Mouse (Mus musculus) limb, embryonic 12.5 days (tissue): ENCODE measurements around the gene Gsg1l. TPM values are rescaled to one million over a fixed set of nuclear protein-coding genes. Genes with fewer than 3 reads are reported as not detected.
A peak's percentile ranks its signal among the peaks of the same experiment; 100 is the strongest.

Experiments used
- ATAC-seq: fragments of 200-750 bp; cut with Nextera tagmentation; 2 replicates; pipeline ENCODE4 v1.8.0; 2017; ENCODE audit warnings: low read depth, moderate TSS enrichment; ENCODE audit not compliant: insufficient number of reproducible peaks, insufficient read depth, low FRiP score, low TSS enrichment
- H3K27ac ChIP-seq: fragments of 300-500 bp; sonication (generic); 2 replicates; pipeline ENCODE4 v1.5.1; 2016; ENCODE audit warnings: mild to moderate bottlenecking, moderate library complexity
- H3K27me3 ChIP-seq: fragments of 300-500 bp; sonication (generic); 2 replicates; pipeline ENCODE4 v1.6.1; 2016; ENCODE audit warnings: mild to moderate bottlenecking, moderate library complexity
- H3K36me3 ChIP-seq: fragments of 300-500 bp; sonication (generic); 2 replicates; pipeline ENCODE4 v1.6.1; 2016; ENCODE audit warnings: mild to moderate bottlenecking, moderate library complexity
- H3K4me1 ChIP-seq: fragments of 300-500 bp; sonication (generic); replicated peaks from 2 replicates; pipeline ENCODE4 v1.6.1; 2016
- H3K4me2 ChIP-seq: fragments of 300-500 bp; sonication (generic); 2 replicates; pipeline ENCODE4 v1.6.1; 2016; ENCODE audit warnings: mild to moderate bottlenecking, moderate library complexity
- H3K4me3 ChIP-seq: fragments of 300-500 bp; sonication (generic); replicated peaks from 2 replicates; pipeline ENCODE4 v1.5.1; 2016; ENCODE audit warnings: mild to moderate bottlenecking
- H3K9ac ChIP-seq: fragments of 300-500 bp; sonication (generic); replicated peaks from 2 replicates; pipeline ENCODE4 v1.6.1; 2016; ENCODE audit warnings: mild to moderate bottlenecking, moderate library complexity
- H3K9me3 ChIP-seq: fragments of 300-500 bp; sonication (generic); 2 replicates; pipeline ENCODE4 v1.6.1; 2016; ENCODE audit warnings: mild to moderate bottlenecking, moderate library complexity
- WGBS: fragments of 180-500 bp; shearing (Covaris S2); methylation state at CpG from one replicate; pipeline ENCODE4 v1.1.7; 2016; 5-methylcytosine and 5-hydroxymethylcytosine counted together
- polyA plus RNA-seq: library from polyadenylated mRNA; unstranded; fragments of >200 nt; fragmentation: Nextera tagmentation; extraction: Ambion mirVana; gene quantifications from 2 replicates; pipeline ENCODE4 v1.2.1, GENCODE M21; 2016

Gene Gsg1l
- polyA plus RNA-seq, 1 experiment from 2014 or later = 0.83 TPM

GRCm38 (mm10) chr7:125959294-125960048 is 122.7 kb downstream of the Gsg1l start:
- Histone ChIP-seq H3K27me3 (0 out of 2 replicates have a peak, but pooled peaks cover 3% of the 10 kb centered on the region), H3K4me2 (no peak overlapping the region), H3K9ac (no peak overlapping the region), H3K36me3 (no peaks in the 10 kb centered on the region), H3K4me3 (no peak overlapping the region), H3K27ac (no peak overlapping the region), H3K9me3 (no peaks in the 10 kb centered on the region), H3K4me1 (peaks cover 2% of the 10 kb centered on the region)
- WGBS = 59% methylated on average over 17 of the region's 18 CpGs
- no peak for ATAC-seq

GRCm38 (mm10) chr7:125958856-125959255 is 123.4 kb downstream of the Gsg1l start:
- Histone ChIP-seq H3K27me3 (0 out of 2 replicates have a peak, but pooled peaks cover 3% of the 10 kb centered on the region), H3K36me3 (no peaks in the 10 kb centered on the region), H3K4me3 (no peak overlapping the region), H3K4me1 (peaks cover 8% of the 10 kb centered on the region), H3K27ac (no peak overlapping the region), H3K4me2 (no peak overlapping the region), H3K9ac (no peak overlapping the region), H3K9me3 (no peaks in the 10 kb centered on the region)
- no peak for ATAC-seq
- 91% methylated on average over 5 of the region's 5 CpGs for WGBS

- H3K36me3 ChIP-seq = no peaks in the 10 kb centered on the region
- peaks cover 12% of the 10 kb centered on the region for H3K4me1 ChIP-seq
- ATAC-seq = no peak
- WGBS = 55% methylated on average over 5 of the region's 5 CpGs
- no peaks in the 10 kb centered on the region for H3K9me3 ChIP-seq
- no peak overlapping the region for H3K4me2 ChIP-seq
- H3K27ac ChIP-seq = no peak overlapping the region
- 0 out of 2 replicates have a peak, but pooled peaks cover 3% of the 10 kb centered on the region for H3K27me3 ChIP-seq
- no peak overlapping the region for H3K9ac ChIP-seq
- no peak overlapping the region for H3K4me3 ChIP-seq
Observed at GRCm38 (mm10) chr7:125954994-125955393, 127.2 kb downstream of the Gsg1l start.

GRCm38 (mm10) chr7:125954356-125954878 is 127.8 kb downstream of the Gsg1l start:
- H3K27ac ChIP-seq = no peak overlapping the region
- H3K9me3 ChIP-seq = no peaks in the 10 kb centered on the region
- 0 out of 2 replicates have a peak, but pooled peaks cover 3% of the 10 kb centered on the region for H3K27me3 ChIP-seq
- H3K36me3 ChIP-seq = no peaks in the 10 kb centered on the region
- H3K4me2 ChIP-seq = no peak overlapping the region
- no peak overlapping the region for H3K4me3 ChIP-seq
- 51% methylated on average over 3 of the region's 3 CpGs for WGBS
- ATAC-seq = no peak
- no peak overlapping the region for H3K9ac ChIP-seq
- H3K4me1 ChIP-seq = peaks cover 12% of the 10 kb centered on the region

- 59% methylated on average over 6 of the region's 6 CpGs for WGBS
- 0 out of 2 replicates have a peak, but pooled peaks have one; percentile 22 for ATAC-seq
- Histone ChIP-seq H3K27ac (no peak overlapping the region), H3K4me2 (no peak overlapping the region), H3K4me1 (peaks cover 12% of the 10 kb centered on the region), H3K9ac (no peak overlapping the region), H3K9me3 (no peaks in the 10 kb centered on the region), H3K4me3 (no peak overlapping the region), H3K36me3 (no peaks in the 10 kb centered on the region), H3K27me3 (no peaks in the 10 kb centered on the region)
Observed at GRCm38 (mm10) chr7:125953844-125954243, 128.4 kb downstream of the Gsg1l start.

GRCm38 (mm10) chr7:125951911-125952310 is 130.3 kb downstream of the Gsg1l start:
- no peak overlapping the region for H3K27ac ChIP-seq
- no peaks in the 10 kb centered on the region for H3K36me3 ChIP-seq
- WGBS = 51% methylated on average over 7 of the region's 7 CpGs
- H3K4me1 ChIP-seq = peaks cover 12% of the 10 kb centered on the region
- H3K9me3 ChIP-seq = no peaks in the 10 kb centered on the region
- H3K4me3 ChIP-seq = no peak overlapping the region
- H3K9ac ChIP-seq = no peak overlapping the region
- H3K27me3 ChIP-seq = no peaks in the 10 kb centered on the region
- no peak for ATAC-seq
- H3K4me2 ChIP-seq = no peak overlapping the region

GRCm38 (mm10) chr7:125948973-125949372 is 133.2 kb downstream of the Gsg1l start:
- no peak overlapping the region for H3K27ac ChIP-seq
- 84% methylated on average over 4 of the region's 4 CpGs for WGBS

GRCm38 (mm10) chr7:125945915-125946314 is 136.3 kb downstream of the Gsg1l start:
- Histone ChIP-seq H3K27me3 (no peaks in the 10 kb centered on the region), H3K36me3 (no peaks in the 10 kb centered on the region), H3K27ac (no peak overlapping the region), H3K9ac (no peak overlapping the region), H3K4me1 (peaks cover 10% of the 10 kb centered on the region), H3K4me3 (no peak overlapping the region), H3K9me3 (no peaks in the 10 kb centered on the region), H3K4me2 (no peak overlapping the region)
- no peak for ATAC-seq
- WGBS = 61% methylated on average over 8 of the region's 8 CpGs

More at GRCm38 (mm10) chr7:125948973-125949372, 133.2 kb downstream of the Gsg1l start:
- Histone ChIP-seq H3K36me3 (no peaks in the 10 kb centered on the region), H3K9ac (no peak overlapping the region), H3K4me3 (no peak overlapping the region), H3K9me3 (no peaks in the 10 kb centered on the region), H3K27me3 (no peaks in the 10 kb centered on the region), H3K4me1 (peaks cover 5% of the 10 kb centered on the region), H3K4me2 (no peak overlapping the region)
- no peak for ATAC-seq

GRCm38 (mm10) chr7:125944631-125945030 is 137.6 kb downstream of the Gsg1l start:
- no peak overlapping the region for H3K27ac ChIP-seq
- no peak overlapping the region for H3K4me3 ChIP-seq
- no peak for ATAC-seq
- 84% methylated on average over 5 of the region's 5 CpGs for WGBS
- H3K4me1 ChIP-seq = peaks cover 10% of the 10 kb centered on the region
- no peaks in the 10 kb centered on the region for H3K9me3 ChIP-seq
- no peaks in the 10 kb centered on the region for H3K36me3 ChIP-seq
- no peaks in the 10 kb centered on the region for H3K27me3 ChIP-seq
- H3K9ac ChIP-seq = no peak overlapping the region
- H3K4me2 ChIP-seq = no peak overlapping the region

- Histone ChIP-seq H3K9me3 (no peaks in the 10 kb centered on the region), H3K4me1 (peaks cover 10% of the 10 kb centered on the region), H3K9ac (no peak overlapping the region), H3K27ac (no peak overlapping the region), H3K36me3 (no peaks in the 10 kb centered on the region), H3K4me2 (no peak overlapping the region), H3K4me3 (no peak overlapping the region), H3K27me3 (no peaks in the 10 kb centered on the region)
- 93% methylated on average over 4 of the region's 4 CpGs for WGBS
- no peak for ATAC-seq
Observed at GRCm38 (mm10) chr7:125943511-125943910, 138.7 kb downstream of the Gsg1l start.

GRCm38 (mm10) chr7:125942365-125943090 is 139.7 kb downstream of the Gsg1l start:
- no peak overlapping the region for H3K4me2 ChIP-seq
- H3K9ac ChIP-seq = no peak overlapping the region
- no peak overlapping the region for H3K4me3 ChIP-seq
- peaks cover 10% of the 10 kb centered on the region for H3K4me1 ChIP-seq
- no peaks in the 10 kb centered on the region for H3K9me3 ChIP-seq
- 65% methylated on average over 6 of the region's 6 CpGs for WGBS
- H3K36me3 ChIP-seq = no peaks in the 10 kb centered on the region
- no peaks in the 10 kb centered on the region for H3K27me3 ChIP-seq
- ATAC-seq = no peak; the same call in 1 of the 2 replicates
- peak overlapping the region; percentile 69 for H3K27ac ChIP-seq
